Mouse (Mus musculus) inflammation-experienced regulatory T-cells, adult 6 months (primary cell): Measurements from ENCODE around the gene Cse1l. TPM values are rescaled to one million over a fixed set of nuclear protein-coding genes. Genes with fewer than 3 reads are reported as not detected.

Source experiments
- ATAC-seq: one replicate; pipeline ENCODE4 v1.8.0; 2017
- polyA plus RNA-seq, 3 experiments: library from polyadenylated mRNA; unstranded; fragments of 100-300 nt; shearing (Covaris generic); gene quantifications; one replicate each; pipeline ENCODE4 v1.2.1; 2017

Gene Cse1l
- polyA plus RNA-seq: 10 to 100 TPM; 58.2 to 87.3 (median 67.6) TPM

GRCm38 (mm10) chr2:166905711-166906522 lies at the start of gene Cse1l:
Gene Cse1l (plus strand): TSS chr2:166906040.
- peak; percentile 95 for ATAC-seq

DNA sequence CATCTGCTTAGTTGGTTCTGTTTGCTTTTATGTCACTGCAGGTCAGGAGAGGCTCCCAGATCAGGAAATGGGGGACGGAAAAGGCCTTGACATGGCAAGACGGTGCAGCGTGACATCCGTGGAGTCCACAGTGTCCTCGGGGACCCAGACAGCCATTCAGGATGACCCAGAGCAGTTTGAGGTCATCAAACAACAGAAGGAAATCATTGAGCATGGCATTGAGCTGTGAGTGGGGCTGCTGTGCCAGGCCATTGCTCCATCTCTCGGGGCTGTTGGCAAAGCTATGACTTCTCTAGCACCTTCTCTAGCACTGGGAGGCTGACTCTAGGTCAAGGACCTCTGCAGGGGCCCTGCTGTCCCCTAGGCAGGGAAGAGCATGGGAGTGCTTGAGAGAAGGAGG lies 49.5 kb upstream of the Cse1l start:
- ATAC-seq: no peak

- no peak for ATAC-seq
Observed at GRCm38 (mm10) chr2:166857118-166857517, 48.7 kb upstream of the Cse1l start.

DNA sequence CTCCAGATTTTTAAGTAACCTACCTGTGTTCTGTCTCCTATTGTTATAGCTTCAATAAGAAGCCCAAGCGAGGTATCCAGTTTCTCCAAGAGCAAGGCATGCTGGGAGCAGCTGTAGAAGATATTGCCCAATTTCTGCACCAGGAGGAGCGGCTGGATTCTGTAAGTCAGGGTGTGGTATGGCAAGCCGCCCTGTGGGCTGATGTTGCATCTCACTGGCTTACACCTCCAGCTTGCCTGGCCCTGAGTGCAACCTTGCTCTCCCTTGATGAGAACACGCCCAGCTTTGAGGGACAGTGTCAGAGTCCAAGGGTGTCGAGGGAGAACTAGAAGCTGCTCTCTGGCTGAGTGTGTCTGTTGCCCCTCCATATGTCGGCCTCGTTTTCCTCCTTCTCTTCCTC lies 46.6 kb upstream of the Cse1l start:
- ATAC-seq: no peak

GRCm38 (mm10) chr2:166862505-166862904 lies 43.3 kb upstream of the Cse1l start:
- no peak for ATAC-seq

DNA sequence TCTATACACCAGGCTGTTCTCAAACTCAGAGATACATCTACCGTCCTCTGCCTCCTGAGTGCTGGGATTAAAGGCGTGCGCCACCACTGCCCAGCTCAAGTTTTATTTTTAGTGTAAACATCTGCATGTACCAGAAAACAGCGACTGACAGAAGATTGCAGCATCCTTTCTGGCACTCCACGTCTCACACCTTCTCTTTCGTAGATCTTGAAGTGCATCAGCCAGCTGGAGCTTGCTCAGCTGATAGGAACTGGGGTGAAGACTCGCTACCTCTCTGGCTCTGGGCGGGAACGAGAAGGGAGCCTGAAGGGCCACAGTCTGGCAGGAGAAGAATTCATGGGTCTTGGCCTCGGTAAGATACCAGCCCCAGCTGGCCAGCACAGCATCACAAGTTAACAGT lies 40.4 kb upstream of the Cse1l start:
- ATAC-seq: no peak

DNA sequence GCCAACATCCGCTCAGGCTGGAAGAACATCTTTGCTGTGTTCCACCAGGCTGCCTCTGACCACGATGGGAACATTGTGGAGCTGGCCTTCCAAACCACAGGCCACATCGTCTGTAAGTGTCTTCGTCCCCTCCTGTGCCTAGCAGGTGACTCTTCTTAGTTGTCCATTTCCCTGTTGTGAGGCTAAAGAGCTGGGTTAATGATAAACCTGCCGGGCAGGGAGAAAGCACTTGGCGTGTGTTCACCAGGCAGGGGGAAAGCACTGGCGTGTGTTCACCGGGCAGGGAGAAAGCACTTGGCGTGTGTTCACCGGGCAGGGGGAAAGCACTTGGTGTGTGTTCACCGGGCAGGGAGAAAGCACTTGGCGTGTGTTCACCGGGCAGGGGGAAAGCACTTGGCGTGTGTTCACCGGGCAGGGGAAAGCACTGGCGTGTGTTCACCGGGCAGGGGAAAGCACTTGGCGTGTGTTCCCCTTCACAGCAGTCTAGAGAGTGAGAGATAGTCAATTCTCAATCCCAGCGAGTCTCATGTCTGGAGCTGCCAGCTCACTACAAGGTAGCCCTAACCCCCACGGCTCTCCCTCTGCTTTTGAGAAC lies 35.5 kb upstream of the Cse1l start:
- ATAC-seq: no peak

GRCm38 (mm10) chr2:166870899-166871298 lies 34.9 kb upstream of the Cse1l start:
- ATAC-seq: no peak

DNA sequence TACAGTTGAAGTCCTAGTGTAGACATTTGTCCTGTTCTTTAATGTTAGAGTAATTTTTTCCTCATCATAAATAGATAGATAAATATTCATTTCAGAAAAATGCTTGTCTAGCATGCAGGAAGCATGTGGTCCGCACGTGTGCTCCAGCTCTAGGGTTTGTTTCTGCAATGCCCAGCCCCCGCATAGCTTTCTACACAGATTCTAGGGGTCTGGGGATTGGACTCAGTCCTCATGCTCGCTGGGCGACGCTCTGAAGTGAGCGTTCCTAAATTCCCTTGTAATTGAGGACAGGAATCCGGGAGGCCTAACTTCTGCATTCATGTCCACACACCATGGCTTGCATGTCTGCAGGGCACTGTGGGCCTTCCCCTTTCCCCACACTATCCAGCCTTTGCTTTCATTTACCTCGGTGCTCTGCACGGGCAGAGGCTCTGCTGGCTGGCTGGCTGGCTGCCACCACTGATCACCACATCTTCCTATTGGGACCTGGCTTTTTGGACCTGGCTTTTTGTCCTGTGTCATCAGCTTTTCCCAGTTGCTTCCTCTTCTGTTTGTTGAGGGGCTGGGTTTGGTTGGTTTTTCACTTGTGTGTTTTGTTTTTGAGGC lies 31.1 kb upstream of the Cse1l start:
- ATAC-seq: no peak

- no peak for ATAC-seq
Observed at GRCm38 (mm10) chr2:166875561-166875960, 30.3 kb upstream of the Cse1l start.

- ATAC-seq: no peak
Observed at GRCm38 (mm10) chr2:166876331-166876730, 29.5 kb upstream of the Cse1l start.

DNA sequence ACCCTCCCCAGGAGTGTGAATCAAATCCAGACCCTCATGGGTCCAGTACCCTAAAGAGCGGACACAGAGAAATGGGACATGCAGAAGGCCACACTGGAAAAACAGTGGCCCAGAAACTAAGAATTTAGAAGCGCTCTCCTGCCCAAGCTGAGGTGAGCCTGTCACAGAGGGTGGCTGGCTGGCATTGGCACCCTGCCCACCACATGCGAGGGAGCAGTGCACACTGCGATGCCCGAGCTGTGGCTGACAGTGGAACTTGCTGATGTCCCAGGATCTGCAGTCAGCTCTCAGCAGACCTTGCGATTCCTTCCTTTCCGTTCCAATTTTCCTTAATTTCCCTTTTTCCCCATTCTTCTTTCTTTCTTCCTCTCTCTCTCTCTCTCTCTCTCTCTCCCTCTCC lies 20.8 kb upstream of the Cse1l start:
- no peak for ATAC-seq

- ATAC-seq: no peak
Observed at GRCm38 (mm10) chr2:166885619-166886018, 20.2 kb upstream of the Cse1l start.

DNA sequence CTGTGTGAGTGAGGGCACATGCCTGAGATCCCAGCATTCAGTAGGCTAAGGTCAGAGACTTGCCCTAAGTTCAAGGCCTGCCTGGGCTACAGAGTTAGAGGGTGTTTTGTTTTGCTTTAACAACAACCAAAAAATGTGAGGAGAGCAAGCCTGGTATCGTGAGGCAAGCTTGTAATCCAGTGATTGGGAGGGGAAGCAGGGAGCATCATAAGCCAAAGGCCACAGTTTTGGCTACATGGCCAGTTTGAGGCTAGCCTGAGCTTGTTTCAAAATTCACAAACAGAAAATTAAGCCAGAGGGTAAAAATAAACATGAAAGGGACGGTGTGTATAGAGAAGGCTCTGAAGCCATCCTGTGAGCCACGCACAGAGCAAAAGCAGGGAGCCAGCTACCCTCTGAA lies 19.6 kb upstream of the Cse1l start:
- no peak for ATAC-seq

GRCm38 (mm10) chr2:166887816-166888215 lies 18.0 kb upstream of the Cse1l start:
- no peak for ATAC-seq

DNA sequence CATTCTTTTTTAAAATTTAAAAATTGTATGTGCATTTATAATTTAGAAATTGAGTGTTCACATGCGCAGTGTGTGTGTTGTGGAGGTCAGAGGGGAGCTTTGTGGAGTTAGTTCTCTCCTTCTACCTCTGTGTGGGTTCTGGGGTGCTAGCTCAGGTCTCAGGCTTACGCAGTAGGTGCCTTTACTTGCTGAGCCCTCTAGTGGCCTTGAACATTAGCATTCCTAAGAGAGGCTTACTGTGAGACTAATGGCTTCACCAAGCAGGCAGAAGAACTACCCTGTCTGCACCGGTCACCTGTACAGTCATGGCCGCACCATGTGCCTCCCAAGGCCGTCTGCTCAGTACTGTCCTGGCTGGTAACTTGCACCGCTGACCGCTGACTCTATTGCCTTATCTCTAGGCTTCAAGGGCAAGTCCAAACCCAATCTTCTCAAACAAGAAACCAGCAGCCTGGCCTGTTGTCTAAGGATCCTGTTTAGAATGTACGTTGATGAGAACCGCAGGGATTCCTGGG lies 14.4 kb upstream of the Cse1l start:
- no peak for ATAC-seq

- ATAC-seq: no peak
Observed at GRCm38 (mm10) chr2:166892158-166892680, 13.6 kb upstream of the Cse1l start.

DNA sequence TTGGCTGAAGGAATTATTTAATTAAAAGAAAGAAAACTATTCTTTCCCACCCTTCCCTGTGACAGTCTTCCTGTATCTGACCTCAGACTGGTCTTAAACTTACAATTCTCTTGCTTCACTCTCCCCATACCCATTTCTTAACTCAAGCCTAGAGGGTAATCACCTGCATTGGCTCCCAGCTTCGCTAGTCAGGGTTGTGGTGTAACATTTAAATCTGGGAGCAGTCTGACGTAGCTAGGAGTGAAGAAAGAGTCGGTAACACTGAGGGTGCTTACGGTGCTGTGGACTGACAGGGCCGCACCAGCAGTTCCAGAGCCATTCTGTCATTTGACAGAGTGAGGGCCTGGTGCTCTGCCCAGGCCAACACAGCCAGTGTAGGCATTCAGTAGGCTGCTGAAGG lies 12.8 kb upstream of the Cse1l start:
- no peak for ATAC-seq

DNA sequence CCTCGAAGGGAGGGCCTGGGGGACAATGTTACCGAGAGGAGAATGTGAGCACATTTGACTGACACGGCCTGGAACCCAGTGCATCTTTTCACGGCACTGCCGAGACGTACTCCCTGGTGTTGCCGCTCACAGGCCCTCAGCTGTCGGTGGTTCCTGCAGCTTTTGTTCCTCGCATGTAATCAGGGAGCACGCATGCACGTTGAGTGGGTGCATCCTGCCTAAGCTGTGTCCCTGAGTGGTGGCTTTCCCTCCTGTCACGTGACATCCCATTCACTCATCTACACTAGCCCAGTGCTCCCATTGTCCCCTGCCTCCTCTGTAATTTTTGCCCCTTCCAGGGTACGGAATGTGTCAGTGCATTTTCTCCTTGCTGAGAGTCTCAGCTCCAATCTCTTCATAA lies 9.5 kb upstream of the Cse1l start:
- no peak for ATAC-seq

DNA sequence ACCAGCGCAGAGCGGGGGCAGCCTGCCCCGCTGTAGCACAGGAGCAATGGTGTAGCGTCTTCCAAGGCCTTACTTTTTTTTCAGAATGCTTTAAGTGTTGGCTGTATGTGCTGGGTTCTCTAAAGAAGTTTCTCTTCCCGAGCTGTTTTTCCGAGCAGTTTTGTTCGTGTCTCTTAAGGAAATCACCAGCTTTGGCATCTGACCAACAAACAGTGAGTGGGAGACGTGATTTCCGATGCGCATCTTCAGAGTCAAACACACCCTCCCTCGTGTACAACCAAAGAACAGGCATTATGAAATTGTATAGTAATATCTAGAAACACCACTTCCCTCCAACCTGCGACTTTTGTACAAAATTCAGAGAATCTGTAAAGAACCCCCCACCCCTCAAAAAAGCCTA lies 8.9 kb upstream of the Cse1l start:
- ATAC-seq: no peak

DNA sequence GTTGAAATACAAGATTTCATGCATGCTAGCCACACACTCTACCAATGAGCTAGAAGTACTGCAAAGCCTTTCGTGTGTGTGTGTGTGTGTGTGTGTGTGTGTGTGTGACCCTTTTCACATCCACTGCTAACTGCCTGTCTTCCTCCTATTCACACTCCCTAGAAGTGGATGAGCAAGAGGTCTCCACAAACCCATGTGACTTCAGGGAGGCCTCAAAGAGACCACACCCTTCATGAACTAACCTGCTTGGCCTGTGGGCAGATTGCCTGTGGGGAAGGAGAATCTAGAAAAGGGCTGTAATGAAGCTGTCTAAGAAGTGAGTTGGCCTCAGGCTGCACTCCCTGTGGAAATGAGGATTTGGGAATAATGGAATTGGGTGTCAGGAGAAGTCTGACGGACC lies 6.7 kb upstream of the Cse1l start:
- no peak for ATAC-seq

- ATAC-seq: no peak
Observed at GRCm38 (mm10) chr2:166899746-166900145, 6.1 kb upstream of the Cse1l start.

GRCm38 (mm10) chr2:166900792-166901505 lies 4.9 kb upstream of the Cse1l start:
- ATAC-seq: no peak
